Mouse (Mus musculus) CH12.LX (cell line): ENCODE results near the gene Polr2l. TPM values are rescaled to one million over a fixed set of nuclear protein-coding genes. Genes with fewer than 3 reads are reported as not detected.

Source experiments
- DNase-seq: peaks from one replicate; pipeline ENCODE4 v3.0.0-alpha.2; 2013; ENCODE audit errors: extremely low read depth
- H3K27ac ChIP-seq: 2 replicates; pipeline ENCODE4 v1.5.1; 2012; ENCODE audit warnings: low read depth, mild to moderate bottlenecking, control low read depth, moderate library complexity; ENCODE audit not compliant: insufficient read depth
- H3K27me3 ChIP-seq: replicated peaks from 2 replicates; pipeline ENCODE3; 2012; ENCODE audit warnings: inconsistent platforms
- H3K36me3 ChIP-seq, 2 experiments: replicated peaks in 1 of 2; 2 replicates each; pipeline versions ENCODE3 to v1.6.1; 2012; ENCODE audit warnings: inconsistent platforms in 1 of 2, low read length in 1 of 2, mild to moderate bottlenecking in 1 of 2, mixed read lengths in 1 of 2, moderate library complexity in 1 of 2; ENCODE audit not compliant: control insufficient read depth in 1 of 2, insufficient read depth in 1 of 2
- H3K4me1 ChIP-seq, 2 experiments: 2 replicates each; pipeline ENCODE4 v1.6.1; 2012; ENCODE audit warnings: inconsistent platforms in 1 of 2, moderate library complexity in 1 of 2; ENCODE audit not compliant: insufficient read depth in 2 of 2, control insufficient read depth in 1 of 2
- H3K4me2 ChIP-seq: 2 replicates; pipeline ENCODE4 v1.6.1; 2012; ENCODE audit warnings: low read depth, mild to moderate bottlenecking, control low read depth; ENCODE audit not compliant: poor library complexity, insufficient read depth, severe bottlenecking
- H3K4me3 ChIP-seq, 3 experiments: fragments of 150-350 bp in 1 of 3; sonication (generic) in 1 of 3; replicated peaks in 1 of 3; 2 replicates each; pipeline versions ENCODE3 to v1.5.1; 2011 to 2012; ENCODE audit warnings: low read depth in 2 of 3, low read length in 2 of 3, mild to moderate bottlenecking in 2 of 3, moderate library complexity in 2 of 3, control low read depth in 1 of 3, improper control_type of control experiment in 1 of 3, inconsistent platforms in 1 of 3, mixed read lengths in 1 of 3; ENCODE audit not compliant: poor library complexity in 1 of 3
- H3K79me2 ChIP-seq: replicated peaks from 2 replicates; pipeline ENCODE4 v1.6.1; 2012; ENCODE audit warnings: mild to moderate bottlenecking, moderate library complexity; ENCODE audit not compliant: control insufficient read depth, poor library complexity, insufficient read depth, severe bottlenecking; ENCODE audit errors: extremely low read depth
- H3K9ac ChIP-seq: 2 replicates; pipeline ENCODE4 v1.6.1; 2012; ENCODE audit warnings: low read depth, mild to moderate bottlenecking, control low read depth, moderate library complexity; ENCODE audit not compliant: insufficient read depth
- H3K9me3 ChIP-seq: replicated peaks from 2 replicates; pipeline ENCODE3; 2012; ENCODE audit warnings: low read length, inconsistent platforms, mixed read lengths
- BHLHE40 ChIP-seq: IDR thresholded peaks from 2 replicates; pipeline ENCODE4 v1.6.1; 2011; ENCODE audit warnings: mild to moderate bottlenecking, low read depth, low read length, improper control_type of control experiment
- CTCF ChIP-seq, 2 experiments: IDR thresholded peaks in 1 of 2; conservative IDR thresholded peaks in 1 of 2; 2 replicates each; pipeline ENCODE4 v1.5.1; 2011 to 2012; ENCODE audit warnings: low read depth in 2 of 2, low read length in 2 of 2, improper control_type of control experiment in 1 of 2, inconsistent platforms in 1 of 2, mild to moderate bottlenecking in 1 of 2, moderate library complexity in 1 of 2
- E2F4 ChIP-seq: IDR thresholded peaks from 2 replicates; pipeline ENCODE4 v1.6.1; 2011; ENCODE audit warnings: low read depth, low read length, improper control_type of control experiment; ENCODE audit not compliant: insufficient replicate concordance
- ELF1 ChIP-seq: IDR thresholded peaks from 2 replicates; pipeline ENCODE4 v1.6.1; 2014; ENCODE audit warnings: low read depth, mild to moderate bottlenecking, inconsistent platforms, low read length, improper control_type of control experiment
- EP300 ChIP-seq: IDR thresholded peaks from 2 replicates; pipeline ENCODE4 v1.6.1; 2011; ENCODE audit warnings: low read length, improper control_type of control experiment
- ETS1 ChIP-seq: conservative IDR thresholded peaks from 2 replicates; pipeline ENCODE4 v1.6.1; 2012; ENCODE audit warnings: low read depth, mild to moderate bottlenecking, inconsistent platforms, low read length, improper control_type of control experiment, moderate library complexity
- GABPA ChIP-seq: IDR thresholded peaks from 2 replicates; pipeline ENCODE4 v1.6.1; 2012; ENCODE audit warnings: low read depth, low read length, improper control_type of control experiment, inconsistent platforms; ENCODE audit not compliant: insufficient replicate concordance
- KAT2A ChIP-seq: IDR thresholded peaks from 2 replicates; pipeline ENCODE4 v1.6.1; 2012; ENCODE audit warnings: low read length, improper control_type of control experiment, inconsistent platforms; ENCODE audit not compliant: insufficient replicate concordance
- MAZ ChIP-seq: IDR thresholded peaks from 2 replicates; pipeline ENCODE4 v1.6.1; 2012; ENCODE audit warnings: low read depth, mild to moderate bottlenecking, inconsistent platforms, low read length, improper control_type of control experiment, moderate library complexity
- MEF2A ChIP-seq: IDR thresholded peaks from 2 replicates; pipeline ENCODE4 v1.6.1; 2014; ENCODE audit warnings: low read depth, mild to moderate bottlenecking, inconsistent platforms, low read length, improper control_type of control experiment, borderline replicate concordance
- MYC ChIP-seq: IDR thresholded peaks from 2 replicates; pipeline ENCODE4 v1.6.1; 2011; ENCODE audit warnings: low read depth, mild to moderate bottlenecking, improper control_type of control experiment, low read length
- POLR2AphosphoS2 ChIP-seq: IDR thresholded peaks from 2 replicates; pipeline ENCODE4 v1.6.1; 2011; ENCODE audit warnings: low read depth, low read length, improper control_type of control experiment
- RAD21 ChIP-seq: IDR thresholded peaks from 2 replicates; pipeline ENCODE4 v1.6.1; 2011; ENCODE audit warnings: low read depth, mild to moderate bottlenecking, low read length, improper control_type of control experiment, moderate library complexity
- SMC3 ChIP-seq: IDR thresholded peaks from 2 replicates; pipeline ENCODE4 v1.6.1; 2011; ENCODE audit warnings: low read depth, low read length, improper control_type of control experiment
- TCF12 ChIP-seq: IDR thresholded peaks from 2 replicates; pipeline ENCODE4 v1.6.1; 2014; ENCODE audit warnings: low read depth, mild to moderate bottlenecking, inconsistent platforms, low read length, improper control_type of control experiment
- UBTF ChIP-seq: IDR thresholded peaks from 2 replicates; pipeline ENCODE4 v1.6.1; 2012; ENCODE audit warnings: low read depth, mild to moderate bottlenecking, inconsistent platforms, low read length, improper control_type of control experiment, moderate library complexity
- ZC3H11A ChIP-seq: IDR thresholded peaks from 2 replicates; pipeline ENCODE4 v1.6.1; 2012; ENCODE audit warnings: low read depth, mild to moderate bottlenecking, inconsistent platforms, low read length, improper control_type of control experiment
- ZKSCAN1 ChIP-seq: IDR thresholded peaks from 2 replicates; pipeline ENCODE4 v1.6.1; 2012; ENCODE audit warnings: low read depth, inconsistent platforms, low read length, improper control_type of control experiment, borderline replicate concordance
- ZNF384 ChIP-seq: IDR thresholded peaks from 2 replicates; pipeline ENCODE4 v1.6.1; 2012; ENCODE audit warnings: low read depth, low read length, improper control_type of control experiment, inconsistent platforms
- dilution Hi-C: fragments of 300-500 bp; cut with MboI; formaldehyde crosslinking; loops from 2 replicates; pipeline ENCODE4 v1.14.3; 2020; ENCODE audit warnings: low sequenced_read_pairs; ENCODE audit not compliant: extremely low pct_unique_long_range_greater_than_20kb, extremely low pct_ligation_motif_present
- in situ Hi-C: fragments of 300-500 bp; cut with MboI; formaldehyde crosslinking; loops from 3 replicates; pipeline ENCODE4 v1.14.3; 2019; ENCODE audit warnings: low sequenced_read_pairs, low pct_ligation_motif_present, low pct_unique_long_range_greater_than_20kb, mixed read lengths
- polyA plus RNA-seq: library from polyadenylated mRNA; unstranded; fragments of >175 nt; gene quantifications from 2 replicates; pipeline ENCODE4 v1.2.1, GENCODE M21; 2012; ENCODE audit warnings: low read depth; ENCODE audit not compliant: insufficient read length
- total RNA-seq, 2 experiments: library from RNA; depleted of rRNA; stranded (reverse); fragments of 300-350 nt in 1 of 2; fragments of >200 nt in 1 of 2; gene quantifications; 2 replicates each; pipeline ENCODE4 v1.2.3; 2012 to 2014

Polr2l gene
- total and polyA plus RNA-seq, 3 experiments: 35.7 to 82.3 (median 64.8) TPM

- TF ChIP-seq CTCF (conservative IDR thresholded peaks at IDR 0.05 in 1 of 2, IDR thresholded peaks at IDR 0.05 in 1 of 2; ENCODE audit: low read depth in 2 of 2, low read length in 2 of 2) (peak; percentile 29 to 60; a peak in 3 of 4 replicates), TCF12 (no peak), SMC3 (peak; percentile 45), ETS1 (no peak), UBTF (no peak), BHLHE40 (no peak), ZC3H11A (no peak), KAT2A (no peak), GABPA (no peak), ELF1 (no peak), MYC (no peak), MEF2A (no peak)
- Histone ChIP-seq H3K79me2 (no peaks in the 10 kb centered on the region), H3K4me1 (peaks cover 12 to 19% of the 10 kb centered on the region in 2 experiments), H3K9ac (no peak overlapping the region), H3K4me2 (no peak overlapping the region), H3K27ac (no peak overlapping the region), H3K27me3 (no peaks in the 10 kb centered on the region), H3K9me3 (no peaks in the 10 kb centered on the region), H3K4me3 (no peak overlapping the region), H3K36me3 (peaks cover 28 to 73% of the 10 kb centered on the region in 2 experiments)
- in situ Hi-C loops (no loop called here), dilution Hi-C loops (no loop called here)
- peak; percentile 38 for DNase-seq
These were observed 16.2 kb upstream of the Polr2l start for GRCm38 (mm10) chr7:141491151-141491550.

DNA sequence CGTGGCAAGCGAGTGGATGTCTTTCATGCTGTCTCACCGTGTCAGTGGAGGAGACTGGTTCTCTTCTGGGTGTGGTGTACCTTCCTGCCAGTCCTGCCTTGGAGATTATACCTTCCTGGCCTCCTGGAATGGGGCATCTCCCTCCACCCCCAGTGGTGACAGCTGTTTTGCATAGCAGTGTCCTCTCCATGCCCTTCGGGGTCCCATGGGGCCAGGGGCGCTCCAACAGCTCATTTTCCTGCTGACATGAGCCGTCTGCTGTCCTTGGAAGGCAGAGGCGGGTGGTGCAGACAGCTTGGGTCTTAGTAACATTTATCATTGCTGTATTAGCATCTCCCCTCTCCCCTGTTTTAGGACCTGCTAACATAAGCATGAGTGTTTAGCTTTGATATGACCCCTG lies 12.2 kb upstream of the Polr2l start:
- Histone ChIP-seq H3K4me1 (peaks cover 17 to 30% of the 10 kb centered on the region in 2 experiments), H3K27ac (no peak overlapping the region), H3K4me3 (no peak overlapping the region), H3K9me3 (no peaks in the 10 kb centered on the region), H3K27me3 (no peaks in the 10 kb centered on the region), H3K9ac (no peak overlapping the region), H3K4me2 (no peak overlapping the region), H3K79me2 (no peaks in the 10 kb centered on the region), H3K36me3 (peaks cover 7 to 68% of the 10 kb centered on the region in 2 experiments)
- dilution Hi-C loops (no loop called here), in situ Hi-C loops (no loop called here)
- peak; percentile 27 for DNase-seq
- TF ChIP-seq ETS1 (no peak), ZNF384 (no peak), E2F4 (no peak), POLR2AphosphoS2 (no peak), ZKSCAN1 (no peak), RAD21 (no peak), GABPA (no peak), EP300 (no peak), MAZ (no peak)
